Mouse (Mus musculus) cortical plate, adult 2 months (tissue): ENCODE results near the gene Trmt61a. TPM values are rescaled to one million over a fixed set of nuclear protein-coding genes. Genes with fewer than 3 reads are reported as not detected.
A peak's percentile ranks its signal among the peaks of the same experiment; 100 is the strongest.

Experiments
- H3K27ac ChIP-seq: fragments of 200-500 bp; 2 replicates; pipeline ENCODE4 v1.5.1; 2012; ENCODE audit warnings: low read length, control low read depth, inconsistent platforms; ENCODE audit not compliant: insufficient read depth
- H3K4me1 ChIP-seq: fragments of 200-500 bp; 2 replicates; pipeline ENCODE4 v1.6.1; 2011; ENCODE audit warnings: low read length; ENCODE audit not compliant: control insufficient read depth, insufficient read depth
- H3K4me3 ChIP-seq: fragments of 200-500 bp; 2 replicates; pipeline ENCODE4 v1.5.1; 2011; ENCODE audit warnings: mild to moderate bottlenecking, low read length, control low read depth; ENCODE audit not compliant: insufficient read depth
- CTCF ChIP-seq: fragments of 200-500 bp; IDR thresholded peaks from 2 replicates; pipeline ENCODE4 v1.5.1; 2011; ENCODE audit warnings: mild to moderate bottlenecking, control low read depth, low read length; ENCODE audit not compliant: insufficient read depth; ENCODE audit errors: extremely low read depth
- POLR2A ChIP-seq: fragments of 200-500 bp; IDR thresholded peaks from 2 replicates; pipeline ENCODE4 v1.6.1; 2011; ENCODE audit warnings: mild to moderate bottlenecking, low read length, control low read depth; ENCODE audit not compliant: insufficient read depth; ENCODE audit errors: extremely low read depth
- polyA plus RNA-seq: library from polyadenylated mRNA; depleted of rRNA; stranded (reverse); fragments of >200 nt; gene quantifications from 2 replicates; pipeline ENCODE4 v1.2.3, GENCODE M21; 2012

The Trmt61a gene
- polyA plus RNA-seq, 1 experiment = 20.0 TPM

DNA sequence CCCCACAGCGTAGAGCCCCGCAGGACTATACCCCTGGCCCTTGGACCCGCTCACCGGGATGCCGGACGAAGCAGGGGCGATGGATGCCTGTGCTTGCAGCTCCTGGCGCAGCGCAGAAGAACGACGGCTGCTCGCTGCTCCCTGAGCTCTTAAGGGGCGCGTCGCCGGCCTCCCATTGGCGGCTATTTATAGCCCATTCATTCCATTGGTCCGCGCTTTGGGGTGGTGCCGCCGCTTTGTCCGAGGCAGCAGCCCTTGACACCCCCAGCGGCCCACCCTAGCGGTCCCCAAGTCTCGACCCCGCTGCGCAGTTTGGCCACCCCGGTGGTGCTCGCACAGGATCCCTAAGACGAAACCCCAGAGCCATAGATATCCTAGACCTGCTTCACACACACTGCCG is 5.7 kb upstream of the Trmt61a start, which contains the start of gene Ckb:
Gene Ckb, minus strand, starts transcription at position 163 of the 400 bp plus-strand sequence.
- Histone ChIP-seq H3K4me3 (peak within 1 kb of the TSS; percentile 99), H3K27ac (peak within 1 kb of the TSS; percentile 97), H3K4me1 (no peaks in the 10 kb centered on the region; the same call in 1 of the 2 replicates)
- no peak for TF ChIP-seq CTCF
- TF ChIP-seq POLR2A = peak; percentile 100

GRCm38 (mm10) chr12:111672581-111672980 is 5.3 kb upstream of the Trmt61a start:
- TF ChIP-seq CTCF = no peak
- TF ChIP-seq POLR2A = no peak
- peak overlapping the region; percentile 84 for H3K27ac ChIP-seq
- H3K4me3 ChIP-seq = peak overlapping the region; percentile 99
- peaks cover 4% of the 10 kb centered on the region for H3K4me1 ChIP-seq

GRCm38 (mm10) chr12:111674850-111675486 is 2.9 kb upstream of the Trmt61a start:
- H3K4me3 ChIP-seq = no peak overlapping the region
- TF ChIP-seq POLR2A (no peak), CTCF (no peak)
- H3K4me1 ChIP-seq = peaks cover 10% of the 10 kb centered on the region
- H3K27ac ChIP-seq = no peak overlapping the region

DNA sequence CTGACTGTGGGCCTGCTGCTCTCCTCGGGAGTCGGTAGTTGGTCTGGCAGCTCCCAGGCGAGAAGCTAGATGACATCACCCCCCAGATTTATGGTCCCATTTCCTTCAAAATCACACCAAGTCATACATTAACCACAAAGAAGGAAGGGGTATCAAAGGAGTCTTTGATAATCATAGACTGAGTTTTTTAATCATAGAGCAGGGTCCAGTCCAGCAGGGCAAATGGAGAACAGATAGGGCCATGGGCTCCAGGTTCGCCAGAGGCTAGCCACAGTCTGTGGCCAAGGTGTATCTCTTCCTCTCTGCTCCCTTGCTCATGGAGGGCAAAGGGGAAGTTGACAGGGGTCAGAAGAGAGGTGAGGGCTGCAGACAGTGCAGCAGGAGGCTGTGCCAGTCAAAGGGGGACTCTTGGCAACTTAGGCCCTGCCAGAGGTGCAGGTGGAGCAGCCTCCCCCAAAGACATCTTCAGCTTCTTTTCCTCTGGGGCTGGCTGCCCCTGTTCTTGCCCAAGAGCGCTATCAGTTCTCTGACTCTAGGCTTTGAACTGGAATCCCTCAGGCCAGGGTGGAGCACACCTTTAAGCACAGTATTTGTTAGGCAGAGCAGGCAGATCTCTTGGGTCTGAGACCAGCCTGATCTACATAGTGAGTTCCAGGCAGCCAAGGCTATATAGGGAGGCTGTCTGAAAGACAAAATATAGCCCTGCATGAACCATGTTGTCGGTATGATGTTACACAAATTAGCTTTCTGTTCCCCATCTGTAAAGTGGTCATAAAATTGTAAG is 1.9 kb upstream of the Trmt61a start:
- H3K4me3 ChIP-seq = no peak overlapping the region
- no peak overlapping the region for H3K27ac ChIP-seq
- TF ChIP-seq CTCF (no peak), POLR2A (no peak)
- H3K4me1 ChIP-seq = peaks cover 10% of the 10 kb centered on the region

DNA sequence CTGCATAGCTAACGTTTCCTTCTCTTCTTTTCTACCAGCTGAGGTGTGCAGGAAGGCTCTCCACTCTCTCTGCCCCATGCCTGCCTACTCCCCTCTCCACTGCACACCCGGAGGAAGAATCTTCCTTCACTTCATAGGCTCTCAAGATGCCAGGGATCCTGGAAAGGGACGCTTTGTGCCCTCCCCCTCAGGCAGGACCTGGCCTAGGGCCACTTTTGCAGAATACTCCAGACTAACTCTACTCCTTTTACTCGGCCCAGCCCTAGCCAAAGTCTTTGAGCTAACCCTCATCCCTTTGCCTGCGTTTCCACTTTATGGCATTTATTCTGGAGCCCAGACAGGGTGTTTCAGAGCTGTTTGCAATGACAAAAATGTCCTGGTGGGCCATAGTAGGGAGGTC is 484 bp upstream of the Trmt61a start:
- H3K4me3 ChIP-seq = peak overlapping the region; percentile 71
- peaks cover 10% of the 10 kb centered on the region for H3K4me1 ChIP-seq
- TF ChIP-seq CTCF (no peak), POLR2A (no peak)
- peak overlapping the region; percentile 98 for H3K27ac ChIP-seq

GRCm38 (mm10) chr12:111678670-111678933 is 697 bp downstream of the Trmt61a start:
- peaks cover 10% of the 10 kb centered on the region for H3K4me1 ChIP-seq
- peak overlapping the region; percentile 71 for H3K4me3 ChIP-seq
- H3K27ac ChIP-seq = no peak overlapping the region
- TF ChIP-seq POLR2A = no peak
- TF ChIP-seq CTCF = no peak

GRCm38 (mm10) chr12:111678997-111679396 is 1.1 kb downstream of the Trmt61a start:
- H3K27ac ChIP-seq = no peak overlapping the region
- peaks cover 10% of the 10 kb centered on the region for H3K4me1 ChIP-seq
- peak overlapping the region; percentile 71 for H3K4me3 ChIP-seq
- TF ChIP-seq POLR2A = no peak
- no peak for TF ChIP-seq CTCF

DNA sequence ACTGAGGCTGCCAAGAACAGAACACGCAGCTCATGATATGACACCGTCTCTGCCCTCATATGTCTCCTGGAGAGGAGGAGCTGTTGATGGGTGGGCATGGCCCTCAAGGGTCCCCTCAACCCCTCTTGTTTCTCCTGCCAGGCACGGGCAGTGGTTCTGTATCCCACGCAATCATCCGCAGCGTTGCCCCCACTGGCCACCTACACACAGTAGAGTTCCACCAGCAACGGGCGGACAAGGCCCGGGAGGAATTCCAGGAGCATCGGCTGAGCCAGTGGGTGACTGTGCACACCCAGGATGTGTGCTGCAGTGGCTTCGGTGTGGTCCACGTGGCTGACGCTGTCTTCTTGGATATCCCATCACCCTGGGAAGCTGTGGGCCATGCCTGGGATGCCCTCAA is 2.8 kb downstream of the Trmt61a start:
- no peak for TF ChIP-seq POLR2A
- Histone ChIP-seq H3K4me3 (no peak overlapping the region), H3K4me1 (peaks cover 10% of the 10 kb centered on the region), H3K27ac (peak overlapping the region; percentile 85)

GRCm38 (mm10) chr12:111681305-111681704 is 3.4 kb downstream of the Trmt61a start:
- H3K27ac ChIP-seq = peak overlapping the region; percentile 85
- H3K4me1 ChIP-seq = peaks cover 10% of the 10 kb centered on the region
- TF ChIP-seq POLR2A (no peak), CTCF (no peak)
- no peak overlapping the region for H3K4me3 ChIP-seq

DNA sequence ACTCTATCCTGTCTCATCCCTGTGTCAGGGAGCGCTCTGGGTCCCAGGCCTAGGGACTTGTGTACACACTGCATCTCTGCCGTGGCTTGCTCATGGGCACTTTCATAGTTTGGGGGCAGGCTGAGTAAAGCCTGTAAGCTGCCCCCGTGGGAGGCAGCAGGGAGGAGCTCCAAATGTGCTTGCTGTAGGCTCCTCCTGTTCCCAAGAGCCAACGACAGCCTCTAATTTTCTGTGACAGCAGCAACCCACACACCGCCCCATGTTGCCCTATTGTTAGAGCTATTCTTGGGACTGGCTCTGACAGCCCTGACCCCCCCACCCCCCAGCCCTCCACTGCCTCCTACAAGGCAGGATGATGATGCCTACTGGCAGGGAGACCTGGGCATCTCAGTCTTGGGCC is 4.1 kb downstream of the Trmt61a start:
- TF ChIP-seq CTCF (no peak), POLR2A (no peak)
- H3K27ac ChIP-seq = peak overlapping the region; percentile 85
- H3K4me3 ChIP-seq = no peak overlapping the region
- peaks cover 15% of the 10 kb centered on the region for H3K4me1 ChIP-seq
